Mouse (Mus musculus): ENCODE results near the gene Ltbp2. TPM values are rescaled to one million over a fixed set of nuclear protein-coding genes. Genes with fewer than 3 reads are reported as not detected.

Ltbp2 gene
- polyA plus RNA-seq, 1 experiment from 2014 or later: 0.93 TPM

GRCm38 (mm10) chr12:84812004-84812403 is 64.3 kb downstream of the Ltbp2 start:
- Histone ChIP-seq H3K27ac (no peak overlapping the region), H3K4me2 (replicated peaks) (no peak overlapping the region), H3K4me1 (0 out of 2 replicates have a peak, but pooled peaks cover 2% of the 10 kb centered on the region), H3K36me3 (no peaks in the 10 kb centered on the region), H3K4me3 (no peak overlapping the region), H3K27me3 (no peaks in the 10 kb centered on the region), H3K9me3 (no peaks in the 10 kb centered on the region), H3K9ac (no peak overlapping the region)
- WGBS: 56% methylated on average over 3 of the region's 3 CpGs
- ATAC-seq (ENCODE audit: insufficient number of reproducible peaks, insufficient read depth, low FRiP score, low TSS enrichment): no peak

DNA sequence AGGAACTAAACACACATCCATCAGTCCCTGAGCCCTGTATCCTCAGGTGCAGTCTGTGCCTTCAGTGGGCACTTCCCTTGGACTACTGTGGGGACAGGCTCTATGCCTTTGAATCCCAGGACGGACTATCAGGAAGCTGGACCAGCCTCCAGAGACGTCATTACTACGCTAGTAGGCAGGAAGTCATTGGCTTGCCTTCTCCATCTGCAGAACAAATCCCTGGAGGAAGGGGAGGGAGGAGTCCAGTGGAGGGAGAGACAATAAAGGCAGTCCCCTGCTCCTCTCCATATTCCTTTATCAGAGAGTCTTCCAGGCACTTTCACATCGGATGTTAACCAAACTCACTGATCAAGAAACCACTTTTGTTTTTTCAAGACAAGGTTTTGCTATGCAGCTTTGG is 64.8 kb downstream of the Ltbp2 start:
- no peak overlapping the region for H3K4me2 ChIP-seq (replicated peaks)
- no peak overlapping the region for H3K4me3 ChIP-seq
- H3K27me3 ChIP-seq: no peaks in the 10 kb centered on the region
- H3K9ac ChIP-seq: no peak overlapping the region
- H3K9me3 ChIP-seq: no peaks in the 10 kb centered on the region
- 61% methylated on average over 4 of the region's 4 CpGs for WGBS
- H3K36me3 ChIP-seq: no peaks in the 10 kb centered on the region
- no peak for ATAC-seq (ENCODE audit: insufficient number of reproducible peaks, insufficient read depth, low FRiP score, low TSS enrichment)
- H3K4me1 ChIP-seq: peaks cover 7% of the 10 kb centered on the region; the same call in 1 of the 2 replicates
- H3K27ac ChIP-seq: no peak overlapping the region

GRCm38 (mm10) chr12:84810810-84811209 is 65.5 kb downstream of the Ltbp2 start:
- ATAC-seq (ENCODE audit: insufficient number of reproducible peaks, insufficient read depth, low FRiP score, low TSS enrichment): no peak
- WGBS: 75% methylated on average over 1 of the region's 1 CpGs
- no peak overlapping the region for H3K27ac ChIP-seq

DNA sequence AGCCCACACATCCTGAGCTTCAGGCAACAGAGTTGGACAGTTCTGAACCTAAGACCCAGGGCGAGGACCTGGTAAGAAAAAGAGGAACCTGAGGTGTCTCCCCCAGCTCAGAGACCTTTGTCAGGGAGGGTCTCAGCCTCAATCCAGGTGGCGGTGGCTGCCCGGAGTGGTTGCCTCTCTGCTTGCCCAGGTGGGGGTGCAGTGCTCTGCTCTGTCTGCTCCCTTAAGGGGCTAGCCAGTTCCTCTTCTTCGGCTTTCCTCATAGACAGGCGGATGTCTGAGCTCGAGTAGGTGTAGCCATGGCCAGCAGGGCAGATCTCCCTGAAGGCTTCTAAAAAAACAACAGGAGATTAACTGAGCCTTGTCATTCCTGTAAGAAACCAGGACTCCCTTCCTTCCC is 67.3 kb downstream of the Ltbp2 start:
- 72% methylated on average over 6 of the region's 6 CpGs for WGBS
- no peak for ATAC-seq (ENCODE audit: insufficient number of reproducible peaks, insufficient read depth, low FRiP score, low TSS enrichment)
- Histone ChIP-seq H3K9ac (no peak overlapping the region), H3K9me3 (no peaks in the 10 kb centered on the region), H3K4me1 (peaks cover 18% of the 10 kb centered on the region; the same call in 1 of the 2 replicates), H3K4me2 (replicated peaks) (no peak overlapping the region), H3K27me3 (no peaks in the 10 kb centered on the region), H3K27ac (no peak overlapping the region), H3K4me3 (no peak overlapping the region), H3K36me3 (no peaks in the 10 kb centered on the region)

More at GRCm38 (mm10) chr12:84810810-84811209, 65.5 kb downstream of the Ltbp2 start:
- Histone ChIP-seq H3K27me3 (no peaks in the 10 kb centered on the region), H3K4me3 (no peak overlapping the region), H3K9ac (no peak overlapping the region), H3K4me1 (peaks cover 12% of the 10 kb centered on the region; the same call in 1 of the 2 replicates), H3K4me2 (replicated peaks) (no peak overlapping the region), H3K9me3 (no peaks in the 10 kb centered on the region), H3K36me3 (no peaks in the 10 kb centered on the region)

DNA sequence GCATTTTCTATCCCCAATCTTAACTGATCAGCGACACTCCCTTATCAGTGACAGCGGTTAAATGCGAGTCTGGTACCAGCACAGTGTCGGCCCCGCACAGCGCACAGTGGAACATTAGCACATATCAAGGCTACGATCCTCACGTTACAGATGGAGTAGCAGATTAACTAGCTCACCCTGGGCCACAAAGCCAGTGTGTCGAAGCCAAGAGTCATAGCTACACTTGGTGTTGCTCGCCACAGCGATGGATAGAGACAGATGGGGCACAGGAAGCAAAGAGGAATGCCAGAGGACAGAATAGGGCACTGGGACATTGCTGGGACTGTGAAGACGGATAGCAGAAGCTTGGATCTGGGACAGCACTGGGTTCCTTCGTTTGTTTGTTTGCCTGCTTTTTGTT is 69.0 kb downstream of the Ltbp2 start:
- no peaks in the 10 kb centered on the region for H3K36me3 ChIP-seq
- peaks cover 18% of the 10 kb centered on the region; the same call in 1 of the 2 replicates for H3K4me1 ChIP-seq
- no peaks in the 10 kb centered on the region for H3K9me3 ChIP-seq
- 82% methylated on average over 13 of the region's 13 CpGs for WGBS
- H3K27me3 ChIP-seq: no peaks in the 10 kb centered on the region
- H3K4me3 ChIP-seq: no peak overlapping the region
- H3K4me2 ChIP-seq (replicated peaks): no peak overlapping the region
- H3K27ac ChIP-seq: no peak overlapping the region
- no peak for ATAC-seq (ENCODE audit: insufficient number of reproducible peaks, insufficient read depth, low FRiP score, low TSS enrichment)
- no peak overlapping the region for H3K9ac ChIP-seq

DNA sequence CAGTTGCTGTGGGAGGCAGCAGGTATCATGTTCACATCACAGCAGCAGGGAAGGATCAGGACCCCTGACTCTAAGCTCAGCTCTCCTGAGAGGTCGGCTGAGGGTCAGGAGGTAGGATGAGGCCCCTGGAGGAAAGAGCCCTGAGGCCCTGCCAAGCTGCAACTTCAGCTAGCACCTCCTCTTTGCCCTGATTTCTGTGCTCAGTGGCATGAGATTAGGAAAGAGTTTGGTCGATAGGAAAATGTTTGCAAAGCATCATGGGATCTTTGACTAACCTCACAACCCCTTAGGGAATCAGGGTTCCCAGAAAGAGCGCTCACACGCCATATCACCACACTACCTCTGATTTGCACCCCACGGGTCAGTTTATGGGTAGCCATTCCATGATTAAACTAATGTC is 69.6 kb downstream of the Ltbp2 start:
- H3K4me1 ChIP-seq: peaks cover 18% of the 10 kb centered on the region; the same call in 1 of the 2 replicates
- 50% methylated on average over 5 of the region's 5 CpGs for WGBS
- no peak overlapping the region for H3K4me2 ChIP-seq (replicated peaks)
- no peak overlapping the region for H3K9ac ChIP-seq
- H3K27ac ChIP-seq: no peak overlapping the region
- no peak for ATAC-seq (ENCODE audit: insufficient number of reproducible peaks, insufficient read depth, low FRiP score, low TSS enrichment)
- H3K36me3 ChIP-seq: no peaks in the 10 kb centered on the region
- H3K9me3 ChIP-seq: no peaks in the 10 kb centered on the region
- no peak overlapping the region for H3K4me3 ChIP-seq
- no peaks in the 10 kb centered on the region for H3K27me3 ChIP-seq

- H3K4me1 ChIP-seq: peaks cover 18% of the 10 kb centered on the region; the same call in 1 of the 2 replicates
- H3K9ac ChIP-seq: no peak overlapping the region
- no peak overlapping the region for H3K4me3 ChIP-seq
- no peak for ATAC-seq (ENCODE audit: insufficient number of reproducible peaks, insufficient read depth, low FRiP score, low TSS enrichment)
- no peaks in the 10 kb centered on the region for H3K27me3 ChIP-seq
- no peak overlapping the region for H3K4me2 ChIP-seq (replicated peaks)
- WGBS: 69% methylated on average over 1 of the region's 1 CpGs
- no peaks in the 10 kb centered on the region for H3K36me3 ChIP-seq
- H3K9me3 ChIP-seq: no peaks in the 10 kb centered on the region
- H3K27ac ChIP-seq: no peak overlapping the region
Observed at GRCm38 (mm10) chr12:84806010-84806409, 70.3 kb downstream of the Ltbp2 start.

GRCm38 (mm10) chr12:84805228-84805842 is 71.0 kb downstream of the Ltbp2 start:
- Histone ChIP-seq H3K9ac (no peak overlapping the region), H3K4me3 (no peak overlapping the region), H3K9me3 (no peaks in the 10 kb centered on the region), H3K4me1 (peaks cover 18% of the 10 kb centered on the region; the same call in 1 of the 2 replicates), H3K27me3 (no peaks in the 10 kb centered on the region), H3K36me3 (no peaks in the 10 kb centered on the region), H3K27ac (no peak overlapping the region), H3K4me2 (replicated peaks) (no peak overlapping the region)
- no peak; the same call in 1 of the 2 replicates for ATAC-seq (ENCODE audit: insufficient number of reproducible peaks, insufficient read depth, low FRiP score, low TSS enrichment)
- WGBS: 52% methylated on average over 9 of the region's 9 CpGs

- WGBS: 84% methylated on average over 3 of the region's 3 CpGs
- no peaks in the 10 kb centered on the region for H3K27me3 ChIP-seq
- no peaks in the 10 kb centered on the region for H3K9me3 ChIP-seq
- H3K36me3 ChIP-seq: no peaks in the 10 kb centered on the region
- no peak overlapping the region for H3K4me2 ChIP-seq (replicated peaks)
- no peak overlapping the region for H3K27ac ChIP-seq
- peaks cover 18% of the 10 kb centered on the region; the same call in 1 of the 2 replicates for H3K4me1 ChIP-seq
- ATAC-seq (ENCODE audit: insufficient number of reproducible peaks, insufficient read depth, low FRiP score, low TSS enrichment): no peak
- H3K9ac ChIP-seq: no peak overlapping the region
- H3K4me3 ChIP-seq: no peak overlapping the region
Observed at GRCm38 (mm10) chr12:84802625-84803024, 73.7 kb downstream of the Ltbp2 start.

- H3K36me3 ChIP-seq: no peaks in the 10 kb centered on the region
- H3K4me3 ChIP-seq: no peak overlapping the region
- no peak overlapping the region for H3K9ac ChIP-seq
- no peak overlapping the region for H3K27ac ChIP-seq
- no peaks in the 10 kb centered on the region for H3K9me3 ChIP-seq
- H3K4me2 ChIP-seq (replicated peaks): no peak overlapping the region
- H3K4me1 ChIP-seq: peaks cover 13% of the 10 kb centered on the region; the same call in 1 of the 2 replicates
- ATAC-seq (ENCODE audit: insufficient number of reproducible peaks, insufficient read depth, low FRiP score, low TSS enrichment): no peak
- WGBS: 83% methylated on average over 13 of the region's 13 CpGs
- no peaks in the 10 kb centered on the region for H3K27me3 ChIP-seq
Observed at GRCm38 (mm10) chr12:84801532-84802110, 74.7 kb downstream of the Ltbp2 start.

- Histone ChIP-seq H3K36me3 (no peaks in the 10 kb centered on the region), H3K9me3 (no peaks in the 10 kb centered on the region)
- 69% methylated on average over 4 of the region's 4 CpGs for WGBS
Observed at GRCm38 (mm10) chr12:84800419-84800818, 75.9 kb downstream of the Ltbp2 start.

GRCm38 (mm10) chr12:84799086-84799485 is 77.2 kb downstream of the Ltbp2 start:
- H3K9ac ChIP-seq: no peak overlapping the region
- 91% methylated on average over 13 of the region's 13 CpGs for WGBS
- ATAC-seq (ENCODE audit: insufficient number of reproducible peaks, insufficient read depth, low FRiP score, low TSS enrichment): no peak

More at GRCm38 (mm10) chr12:84800419-84800818, 75.9 kb downstream of the Ltbp2 start:
- Histone ChIP-seq H3K27ac (no peak overlapping the region), H3K4me2 (replicated peaks) (no peak overlapping the region), H3K27me3 (no peaks in the 10 kb centered on the region; the same call in 1 of the 2 replicates), H3K4me3 (no peak overlapping the region), H3K4me1 (0 out of 2 replicates have a peak, but pooled peaks cover 5% of the 10 kb centered on the region), H3K9ac (no peak overlapping the region)
- ATAC-seq (ENCODE audit: insufficient number of reproducible peaks, insufficient read depth, low FRiP score, low TSS enrichment): no peak

More at GRCm38 (mm10) chr12:84799086-84799485, 77.2 kb downstream of the Ltbp2 start:
- Histone ChIP-seq H3K4me3 (no peak overlapping the region), H3K9me3 (no peaks in the 10 kb centered on the region), H3K4me1 (no peaks in the 10 kb centered on the region), H3K27ac (no peak overlapping the region), H3K27me3 (no peaks in the 10 kb centered on the region; the same call in 1 of the 2 replicates), H3K36me3 (no peaks in the 10 kb centered on the region), H3K4me2 (replicated peaks) (no peak overlapping the region)

All from embryonic facial prominence, embryonic 12.5 days (tissue).